Mouse (Mus musculus) lung, adult 18-20 months (tissue): ENCODE measurements at regions not wholly inside any gene's neighbourhood (a gene's known extent, or its start where the extent isn't known, plus 50 kb on each side); places are given as distances from the start of the nearest gene placed in this dataset.
A peak's percentile ranks its signal among the peaks of the same experiment; 100 is the strongest.
"Not testable (repeated sequence)": the region's sequence is repeated elsewhere in the genome, so short reads cannot be mapped to it uniquely, and the experiment has no call there.

ENCODE experiments used
- DNase-seq, 2 experiments: peaks; one replicate each; pipeline ENCODE4 v3.0.0; 2022; ENCODE audit warnings: mixed read lengths in 2 of 2

DNA sequence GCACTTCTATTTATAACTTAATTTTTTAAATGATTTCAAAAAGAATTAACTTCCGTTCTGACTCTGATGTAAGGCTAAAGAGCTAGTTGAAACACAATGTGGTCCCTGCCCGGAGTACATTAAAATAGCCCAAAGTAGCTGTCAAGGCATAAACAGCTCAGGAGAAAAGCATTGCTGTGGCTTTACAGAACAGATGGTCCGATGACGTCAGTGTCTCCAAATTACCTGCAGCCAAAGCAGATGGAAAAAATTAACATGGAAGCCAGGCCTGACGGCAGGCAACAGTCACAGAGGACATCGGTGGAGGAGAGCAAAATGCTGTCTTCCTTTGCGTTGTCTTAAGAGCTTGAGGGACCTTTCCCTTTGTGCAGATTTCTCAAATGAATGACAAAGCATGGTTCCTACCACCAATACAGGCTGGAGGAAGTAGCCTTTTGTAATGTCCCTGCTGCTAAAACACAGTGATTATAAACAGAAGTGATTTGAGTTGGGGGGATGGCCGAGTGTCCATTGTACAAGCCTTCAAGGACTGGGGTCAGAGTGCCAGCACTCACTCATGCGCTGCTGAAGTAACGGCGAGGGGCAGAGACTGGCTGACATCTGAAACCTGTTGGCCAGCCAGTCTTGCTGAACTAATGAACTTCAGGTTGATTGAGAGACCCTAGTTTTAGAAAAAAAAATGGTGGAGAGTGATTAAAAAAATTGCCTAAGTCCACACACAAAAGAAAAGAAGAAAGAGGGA lies 101.8 kb upstream of the Plcl2 start:
- DNase-seq: no peak

DNA sequence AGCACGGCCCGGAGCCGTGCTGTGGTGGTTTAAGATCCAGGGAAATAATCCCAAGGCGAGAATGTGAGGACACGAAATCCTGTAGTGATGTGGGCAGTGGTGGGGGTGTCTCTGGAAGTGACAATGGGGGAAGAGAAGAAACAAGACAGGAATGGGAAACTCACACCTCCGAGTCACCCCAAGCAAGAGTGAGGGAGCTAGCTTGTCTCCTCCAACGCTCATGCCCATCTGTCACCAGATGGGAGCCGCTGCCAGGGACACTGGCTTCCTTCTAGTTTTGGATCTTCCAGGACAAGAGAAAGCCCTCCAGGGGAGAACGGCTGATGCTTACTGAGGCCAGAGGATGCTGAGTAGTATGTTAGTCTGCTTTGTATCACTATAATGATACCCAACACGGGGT lies 100.6 kb upstream of the Plcl2 start:
- no peak for DNase-seq

DNA sequence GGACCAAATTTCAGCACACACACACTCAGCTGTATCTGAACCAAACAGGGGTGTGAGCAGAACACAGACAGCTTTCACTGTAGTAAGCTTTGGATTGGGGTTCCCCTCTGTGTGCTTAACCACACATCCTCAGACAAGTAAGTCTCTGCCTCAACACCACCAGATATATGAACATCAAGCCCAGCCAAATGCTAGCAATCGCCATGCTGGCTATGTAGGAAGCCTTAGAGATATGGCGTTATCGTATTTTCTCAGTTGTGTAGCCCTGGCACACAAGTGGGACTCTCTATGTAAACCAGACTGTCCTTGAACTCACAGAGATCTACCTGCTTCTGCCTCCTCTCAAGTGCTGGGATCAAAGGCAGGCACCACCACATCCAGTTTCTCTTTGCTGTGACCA lies 99.9 kb upstream of the Plcl2 start:
- DNase-seq: no peak

DNA sequence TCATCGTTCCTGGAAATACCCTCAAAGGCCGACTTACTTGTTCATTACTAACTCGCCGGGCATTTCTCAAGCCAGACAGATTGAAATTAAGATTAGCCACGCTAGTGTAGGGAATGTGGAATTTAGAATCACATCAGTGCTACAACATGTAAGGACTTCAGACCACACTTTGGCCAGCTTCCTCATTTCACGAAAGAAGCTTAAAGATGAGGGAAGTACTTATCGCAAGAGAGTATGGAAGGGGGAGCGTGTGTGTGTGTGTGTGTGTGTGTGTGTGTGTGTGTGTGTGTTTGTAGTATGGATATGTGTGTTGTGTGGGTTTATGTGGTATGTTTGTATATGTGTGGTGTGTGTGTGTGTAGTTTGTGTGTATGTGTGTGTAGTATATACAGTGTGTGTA lies 99.3 kb upstream of the Plcl2 start:
- no peak for DNase-seq

DNA sequence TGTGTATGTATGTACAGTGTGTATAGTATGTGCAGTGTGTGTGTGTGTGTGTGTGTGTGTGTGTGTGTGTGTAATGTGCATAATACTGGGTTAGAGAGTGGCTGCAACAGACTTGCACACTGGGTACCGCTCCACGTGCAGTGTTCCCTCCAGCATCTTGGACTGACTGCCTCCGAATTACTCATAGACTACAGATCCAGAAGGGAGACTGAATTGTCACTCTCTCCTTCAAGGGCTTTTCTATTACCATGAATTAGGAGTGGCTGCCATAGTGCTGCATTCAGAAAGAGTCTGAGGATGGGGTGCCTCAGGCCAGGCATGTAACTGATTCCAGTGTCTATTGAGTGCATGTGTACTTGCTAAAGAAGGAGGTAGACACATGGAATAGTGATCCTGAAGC lies 98.9 kb upstream of the Plcl2 start:
- no peak for DNase-seq

DNA sequence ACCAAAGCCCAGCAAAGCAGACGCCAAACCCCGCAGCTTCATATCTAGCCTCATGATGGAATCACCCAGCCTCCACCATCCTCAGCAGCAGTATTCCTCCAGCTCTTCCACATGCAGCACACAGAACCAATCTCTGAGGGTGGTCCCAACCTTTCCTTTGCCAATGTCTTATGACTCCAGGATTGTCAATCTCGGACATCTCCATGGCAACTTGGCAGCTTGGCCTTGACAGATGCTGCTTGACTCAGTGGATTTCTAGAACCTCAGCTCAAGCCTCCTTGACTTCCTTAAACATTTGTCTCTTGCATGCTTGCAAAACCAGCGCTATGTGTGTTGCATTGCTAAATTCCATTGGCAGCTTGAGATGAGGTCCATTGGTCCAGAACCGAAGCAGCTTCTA lies 96.8 kb upstream of the Plcl2 start:
- DNase-seq: no peak

DNA sequence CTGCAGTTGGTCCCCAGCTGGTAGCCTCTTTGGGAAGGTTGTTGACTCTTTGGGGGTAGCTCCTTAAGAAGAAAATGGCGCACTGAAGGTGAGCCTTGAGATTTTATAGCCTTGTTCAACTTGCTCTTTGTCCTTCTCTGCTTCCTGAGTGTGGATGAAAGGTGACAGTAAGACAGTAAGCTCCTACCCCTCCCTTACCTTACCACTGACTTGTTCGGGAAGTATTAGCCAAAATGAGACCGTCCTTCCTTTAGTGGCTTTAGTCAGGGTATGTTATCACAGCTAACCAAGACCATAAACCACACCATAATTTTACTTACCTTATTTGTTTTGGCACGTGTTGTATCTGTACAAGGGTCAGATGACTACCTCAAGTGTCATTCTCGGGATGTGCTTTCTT lies 95.3 kb upstream of the Plcl2 start:
- DNase-seq: no peak

DNA sequence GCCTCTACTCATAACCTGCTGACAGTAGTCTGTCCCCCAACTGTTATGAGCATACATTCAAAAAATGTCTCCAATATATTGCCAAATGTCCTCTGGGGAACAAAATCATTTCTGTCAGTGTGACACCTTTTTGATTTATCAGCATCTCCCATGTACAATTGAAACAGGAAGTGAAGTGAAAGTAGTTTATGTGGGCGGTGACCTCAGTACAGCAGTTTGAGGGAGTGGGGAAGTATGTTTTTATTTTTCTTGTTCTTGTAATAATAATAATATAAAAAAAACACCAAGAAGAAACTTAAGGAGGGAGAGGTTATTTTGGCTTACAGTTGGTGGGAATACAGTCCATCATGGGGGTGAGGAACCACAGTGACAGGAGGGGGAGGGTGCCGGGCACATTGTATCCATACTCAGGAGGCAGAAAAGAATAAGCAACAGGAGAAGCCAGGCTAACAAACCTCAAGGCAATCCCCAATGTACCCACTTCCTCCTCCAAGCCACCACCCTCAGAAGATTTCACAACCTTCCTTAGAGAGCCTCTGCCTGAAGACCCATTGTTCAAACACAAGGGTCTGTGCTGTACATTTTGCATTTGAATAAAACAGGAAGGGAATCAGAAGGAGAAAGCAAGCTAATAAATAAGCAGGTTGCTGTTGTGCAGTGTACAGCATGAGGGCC lies 93.7 kb upstream of the Plcl2 start:
- DNase-seq: peak in 1 of 2 experiments; percentile 15

DNA sequence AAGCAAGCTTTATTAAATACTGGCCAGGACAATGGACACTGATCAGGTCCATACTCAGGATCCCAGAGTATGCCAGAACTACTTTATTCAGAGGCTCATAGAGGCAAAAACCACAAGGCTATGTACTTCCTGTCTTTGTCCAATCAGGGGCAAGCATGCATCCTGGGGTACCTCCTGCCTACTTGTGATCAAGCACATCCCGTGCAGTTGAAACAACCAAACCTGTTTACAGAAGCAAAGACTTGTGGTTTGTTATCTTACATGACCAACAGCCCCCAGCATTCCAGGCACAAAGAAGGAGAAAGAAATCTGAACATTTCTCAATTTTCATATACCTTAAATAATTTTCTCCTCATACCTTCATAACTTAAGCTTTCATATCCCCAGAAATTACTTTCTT lies 93.1 kb upstream of the Plcl2 start:
- DNase-seq: no peak

DNA sequence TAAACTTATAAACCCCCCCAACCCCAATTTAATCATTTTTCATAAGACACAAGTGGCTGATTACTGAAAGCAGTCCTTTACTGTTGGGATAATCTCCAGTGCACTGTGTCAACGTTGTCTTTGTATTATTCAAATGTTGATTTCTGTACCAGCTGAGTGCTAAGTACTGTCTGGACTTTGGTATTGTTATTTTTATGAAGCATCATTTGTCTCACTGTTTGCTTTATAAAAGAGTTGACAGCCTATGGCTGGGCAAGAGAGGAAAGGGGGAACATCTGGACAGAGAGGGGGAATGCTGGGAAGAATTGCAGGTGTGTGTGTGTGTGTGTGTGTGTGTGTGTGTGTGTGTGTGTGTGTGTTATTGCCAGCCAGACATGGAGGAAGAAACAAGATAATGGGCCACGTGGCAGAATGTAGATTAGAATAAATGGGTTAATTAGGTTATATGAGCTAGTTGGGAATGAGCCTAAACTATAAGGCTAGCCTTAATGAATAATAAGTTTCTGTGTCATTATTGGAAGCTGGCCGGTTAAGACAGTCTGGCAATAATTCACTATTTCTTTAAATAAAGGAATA lies 92.6 kb upstream of the Plcl2 start:
- no peak for DNase-seq

DNA sequence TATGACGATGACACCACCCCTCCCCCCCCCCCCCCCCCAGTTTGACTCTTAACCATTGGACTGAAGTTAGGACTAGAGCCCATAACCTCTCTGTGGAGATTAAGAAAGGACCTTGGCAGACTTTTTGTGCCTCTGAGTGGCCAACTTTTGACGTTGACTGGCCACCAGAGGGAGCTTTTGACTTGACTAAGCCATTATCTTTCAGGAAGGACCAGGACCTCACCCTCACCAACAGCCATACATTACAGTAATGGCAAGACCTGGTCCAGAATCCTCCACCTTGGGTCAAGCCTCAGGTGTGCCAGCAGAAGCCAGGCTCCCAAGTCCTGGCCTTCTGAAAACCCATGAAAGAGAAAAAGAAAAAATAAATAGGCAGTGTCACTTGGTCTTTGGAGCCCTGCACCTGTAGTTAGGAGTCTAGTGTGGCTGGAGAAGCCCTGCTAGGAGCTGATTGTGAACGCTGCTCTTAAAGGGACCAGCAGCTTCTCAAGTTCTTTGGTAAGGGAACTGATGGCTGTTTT lies 90.3 kb upstream of the Plcl2 start:
- peak; percentile 11 to 38 for DNase-seq

DNA sequence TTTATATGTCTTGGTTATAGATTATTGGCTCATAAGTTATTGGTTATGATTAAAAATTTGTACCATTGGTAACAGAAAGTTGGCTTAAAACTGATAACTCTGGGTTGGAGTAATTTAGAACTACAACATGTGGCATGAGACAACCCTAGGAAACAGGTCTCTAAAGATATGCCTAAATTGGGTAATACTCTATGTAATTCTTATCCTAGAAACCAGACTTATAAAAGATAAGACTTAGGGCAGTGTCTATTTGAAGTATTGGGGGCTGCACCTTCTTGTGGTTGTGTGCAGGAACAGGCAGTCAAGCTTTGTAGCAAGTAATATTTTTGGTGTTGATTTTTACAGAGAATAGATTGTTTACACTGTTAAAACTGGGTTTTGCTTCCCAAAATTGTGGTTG lies 89.7 kb upstream of the Plcl2 start:
- not testable (repeated sequence) for DNase-seq

DNA sequence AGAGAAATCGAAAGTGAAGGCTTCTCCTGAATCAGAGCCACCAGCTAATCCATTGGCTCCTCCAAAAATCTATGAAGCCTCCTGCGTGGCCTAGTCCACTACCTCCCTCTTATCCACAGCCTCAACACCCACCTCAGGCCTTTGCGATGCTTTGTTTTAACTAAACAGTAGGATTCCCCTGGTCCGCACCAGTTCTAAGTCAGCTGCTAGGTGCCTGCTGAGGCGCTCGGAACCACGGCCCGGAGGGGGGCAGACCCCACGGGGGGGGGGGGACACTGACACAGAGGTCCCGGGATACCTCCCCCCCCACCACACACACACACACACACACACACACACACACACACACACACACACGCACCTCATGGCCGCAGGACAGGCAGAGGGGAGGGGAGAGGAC lies 89.2 kb upstream of the Plcl2 start:
- no peak for DNase-seq

DNA sequence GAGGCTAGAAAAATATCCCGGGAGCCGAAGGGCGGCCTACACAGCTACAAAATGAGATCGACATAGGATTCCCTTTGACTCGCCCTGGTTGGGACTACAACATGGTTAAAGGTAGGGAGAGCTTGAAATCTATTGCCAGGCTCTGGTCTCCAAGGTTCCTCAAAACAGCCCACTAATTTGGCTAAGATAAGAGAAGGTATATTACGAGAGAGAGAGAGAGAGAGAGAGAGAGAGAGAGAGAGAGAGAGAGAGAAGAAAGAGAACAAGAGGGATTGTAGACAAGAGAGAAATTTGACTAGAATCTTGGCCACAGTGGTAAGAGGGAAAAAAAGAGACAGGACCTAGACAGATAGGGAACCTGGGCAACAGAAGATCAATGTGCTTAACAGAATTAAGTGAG lies 88.5 kb upstream of the Plcl2 start:
- DNase-seq: no peak

DNA sequence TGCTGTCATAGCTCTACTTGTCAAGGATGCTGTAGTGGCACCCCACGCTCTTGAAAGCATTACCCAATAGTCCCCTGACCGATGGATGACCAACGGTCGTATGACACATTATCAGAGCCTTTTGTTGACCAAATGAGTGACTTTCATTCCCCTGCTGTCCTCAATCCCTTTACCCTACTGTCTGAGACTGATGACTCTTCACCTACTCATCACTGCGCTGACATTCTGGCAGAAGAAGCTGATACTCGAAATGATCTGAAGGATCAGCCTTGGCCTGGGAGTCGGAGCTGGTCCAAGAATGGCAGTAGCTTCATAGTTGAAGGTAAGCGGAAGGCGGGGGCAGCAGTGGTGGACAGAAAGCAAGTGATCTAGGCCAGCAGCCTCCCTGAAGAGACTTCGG lies 87.7 kb upstream of the Plcl2 start:
- DNase-seq: no peak

DNA sequence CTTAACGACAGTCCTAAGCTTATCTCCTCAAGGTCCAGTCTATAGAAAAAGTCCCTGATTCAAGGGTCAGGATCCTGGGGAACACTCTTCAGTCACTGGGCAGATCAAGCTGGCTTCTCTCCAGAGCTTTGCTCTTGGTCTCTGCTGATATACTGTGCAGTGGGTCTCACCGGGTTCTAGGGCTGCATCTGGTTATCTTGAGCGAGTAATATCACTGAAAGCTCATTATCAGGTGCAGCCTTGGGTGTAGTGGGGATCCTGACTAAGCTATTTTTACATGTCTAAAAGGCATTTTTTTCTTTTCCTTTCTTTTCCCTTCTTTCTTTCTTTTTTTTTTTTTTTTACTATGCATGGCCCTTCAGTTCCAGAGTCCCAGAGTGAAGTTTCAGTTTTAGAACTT lies 84.1 kb upstream of the Plcl2 start:
- DNase-seq: no peak

DNA sequence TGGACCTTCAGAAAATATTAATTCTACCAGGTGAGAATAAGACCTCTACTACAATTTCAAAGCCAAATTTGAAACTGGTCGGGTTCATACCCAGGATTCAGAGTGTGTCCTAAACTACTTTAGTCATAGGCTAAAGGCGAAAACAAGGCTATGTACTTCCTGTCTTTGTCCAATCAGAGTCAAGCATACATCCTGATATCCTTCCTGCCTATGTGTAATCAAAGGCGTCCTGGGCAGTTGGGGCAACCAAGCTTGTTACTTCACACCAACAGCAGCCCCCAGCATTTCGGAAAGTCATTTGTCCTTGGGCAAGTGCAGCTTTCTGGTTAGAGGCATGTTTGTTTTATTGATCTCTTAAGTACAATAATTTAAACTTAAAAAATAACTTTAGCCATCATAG lies 83.7 kb upstream of the Plcl2 start:
- no peak for DNase-seq

DNA sequence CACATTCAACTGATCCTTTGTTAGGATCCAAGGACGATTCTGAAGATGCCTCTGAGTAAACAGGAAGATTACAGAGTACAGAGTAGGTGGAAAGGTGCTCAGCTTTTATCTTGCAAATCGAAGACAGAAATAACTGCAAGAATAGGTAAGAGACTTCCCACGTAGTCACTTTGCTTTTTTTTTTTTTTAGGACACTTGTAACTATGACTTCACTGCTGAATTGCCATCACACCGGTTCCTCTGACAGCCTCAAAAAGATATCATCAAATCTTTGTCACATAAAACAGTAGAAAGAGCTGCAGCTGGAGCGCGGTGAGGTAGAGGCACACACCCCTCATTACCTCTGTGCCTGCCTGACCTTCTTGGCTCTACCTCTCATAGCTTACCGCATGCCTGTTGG lies 83.1 kb upstream of the Plcl2 start:
- DNase-seq: no peak

DNA sequence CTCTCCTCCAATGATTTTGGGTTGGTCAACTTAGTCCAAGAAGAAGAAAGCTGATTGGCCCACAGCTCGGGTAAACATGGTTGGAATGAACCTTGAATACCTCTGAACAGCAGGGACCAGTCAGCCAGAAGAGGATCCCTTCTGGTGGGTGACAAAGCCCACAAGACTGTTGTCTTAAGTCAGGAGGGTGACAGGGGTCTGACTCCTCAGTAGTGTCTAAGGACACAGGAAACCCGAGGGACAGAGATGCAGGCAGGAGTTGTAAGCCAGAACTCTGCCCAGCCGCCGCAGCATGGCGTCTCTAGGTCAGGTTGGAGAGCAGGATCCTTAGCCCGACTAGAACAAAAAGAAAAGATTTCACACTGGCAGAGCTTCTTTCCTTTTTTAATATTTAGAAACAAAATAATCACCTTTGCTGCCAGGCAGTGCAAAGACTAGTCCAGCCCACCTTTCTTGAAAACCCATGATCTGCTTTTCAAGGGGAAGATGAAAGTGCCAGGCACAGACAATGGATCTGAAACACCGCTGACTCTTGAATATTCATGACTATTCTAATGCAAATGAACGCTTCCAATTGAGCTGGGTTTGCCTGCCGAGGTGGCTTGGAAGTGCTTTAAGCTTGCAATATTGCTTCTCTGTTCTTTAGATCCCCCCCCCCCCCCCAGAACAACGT lies 81.7 kb upstream of the Plcl2 start:
- no peak for DNase-seq

DNA sequence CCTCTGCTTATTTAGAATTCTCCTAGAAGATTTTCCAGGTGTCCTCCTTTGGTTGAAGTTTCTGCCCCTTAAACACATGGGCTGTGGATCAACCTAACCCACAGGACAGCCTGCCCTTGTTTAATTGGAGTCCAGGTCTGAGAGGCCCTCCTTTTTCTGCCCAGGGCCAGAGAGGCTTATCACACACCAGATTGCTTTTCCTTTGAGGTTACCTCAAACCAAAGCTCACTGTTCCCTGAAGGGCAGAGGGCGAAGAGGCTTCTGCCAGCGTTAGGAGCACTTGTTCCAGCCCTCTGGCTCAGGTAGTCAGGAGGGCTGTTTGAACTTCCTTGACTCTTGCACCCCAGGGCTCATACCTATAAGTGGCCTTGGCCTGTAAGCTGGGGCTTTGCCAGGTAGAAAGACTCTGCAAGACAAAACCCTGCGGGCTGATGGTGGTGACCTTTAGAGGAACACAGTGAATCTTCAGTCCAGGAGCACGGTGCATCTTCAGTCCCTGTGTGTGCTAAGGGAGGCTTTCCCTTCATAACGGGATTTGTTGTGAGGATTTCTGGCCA lies 81.1 kb upstream of the Plcl2 start:
- no peak for DNase-seq

DNA sequence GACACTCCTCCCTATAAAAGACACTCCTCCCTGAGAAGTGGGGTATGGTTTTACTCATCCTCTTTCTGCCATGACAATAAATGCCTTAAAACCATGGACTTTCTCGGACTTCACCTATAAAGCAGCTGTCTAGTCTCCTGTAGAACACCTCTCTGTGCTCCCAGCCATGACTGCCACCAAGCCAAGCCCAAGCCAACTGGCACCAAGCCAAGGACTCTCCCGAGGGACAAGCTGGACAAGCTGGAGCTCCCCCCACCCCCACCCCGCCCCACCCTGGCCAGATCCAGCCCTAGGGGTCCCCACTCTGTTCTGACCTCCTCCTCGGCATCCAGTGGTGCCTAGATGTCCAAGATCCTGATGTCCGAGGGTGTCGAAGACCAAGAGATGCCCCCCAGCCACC lies 76.6 kb upstream of the Plcl2 start:
- no peak for DNase-seq

DNA sequence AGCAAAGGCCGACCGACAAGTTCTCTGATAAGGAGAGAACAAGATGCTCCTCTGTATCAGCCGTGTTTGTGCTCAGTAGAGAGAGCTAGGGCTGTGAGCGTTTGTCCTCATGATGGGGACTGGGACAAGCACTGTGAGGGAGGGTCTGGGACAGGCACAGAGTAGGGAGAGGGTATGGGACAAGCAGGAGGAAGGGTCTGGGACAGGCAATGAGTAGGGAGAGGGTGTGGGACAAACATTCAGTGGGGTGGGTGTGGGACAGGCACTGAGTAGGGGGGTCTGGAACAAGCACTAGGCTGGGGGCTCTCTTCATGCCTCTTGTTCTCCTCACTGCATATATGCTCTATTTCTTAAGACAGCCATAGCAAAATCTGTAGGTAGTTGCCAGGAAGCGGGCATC lies 70.2 kb upstream of the Plcl2 start:
- no peak for DNase-seq

DNA sequence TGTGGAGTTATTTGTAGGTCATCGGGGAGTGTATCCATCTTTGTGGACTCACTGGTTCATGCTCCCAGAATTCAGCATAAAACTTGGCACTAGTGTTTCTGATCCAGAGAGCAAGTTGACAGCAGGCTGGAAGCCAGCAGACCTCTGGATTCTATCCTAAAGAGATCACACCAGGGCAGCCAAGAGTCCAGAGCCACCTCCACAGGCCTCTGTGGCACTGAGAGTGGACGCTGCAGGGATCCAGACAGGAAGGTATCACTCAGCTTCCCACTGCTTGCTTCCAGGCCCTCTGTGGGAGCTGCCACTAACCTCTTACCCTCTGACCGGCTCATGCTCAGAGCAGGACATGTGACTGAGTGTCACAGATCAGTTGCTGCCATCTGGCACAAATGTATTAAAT lies 69.8 kb upstream of the Plcl2 start:
- DNase-seq: peak; percentile 10 to 14
